Mouse (Mus musculus): ENCODE data around the gene Snx1. TPM values are rescaled to one million over a fixed set of nuclear protein-coding genes. Genes with fewer than 3 reads are reported as not detected.

The Snx1 gene
- polyA plus RNA-seq, 1 experiment from 2014 or later = 75.9 TPM

- H3K36me3 ChIP-seq (replicated peaks; ENCODE audit: control insufficient read depth, insufficient read depth) = peaks cover 71% of the 10 kb centered on the region
- H3K27me3 ChIP-seq (ENCODE audit: control insufficient read depth, insufficient read depth, low read length) = no peaks in the 10 kb centered on the region
- H3K4me2 ChIP-seq (replicated peaks) = no peak overlapping the region
- WGBS = 91% methylated on average over 7 of the region's 7 CpGs
- no peak for ATAC-seq (ENCODE audit: low FRiP score)
- H3K27ac ChIP-seq = no peak overlapping the region
- H3K4me3 ChIP-seq (replicated peaks; ENCODE audit: low read length) = no peak overlapping the region
- H3K9ac ChIP-seq = no peak overlapping the region
- H3K9me3 ChIP-seq (ENCODE audit: control insufficient read depth, low read length) = no peaks in the 10 kb centered on the region
- H3K4me1 ChIP-seq (replicated peaks; ENCODE audit: control insufficient read depth, insufficient read depth, low read length) = no peaks in the 10 kb centered on the region
- DNase-seq (ENCODE audit: low spot score) = no peak
Observed at GRCm38 (mm10) chr9:66138193-66138592, 11.8 kb upstream of the Snx1 start.

GRCm38 (mm10) chr9:66135967-66136366 lies 9.6 kb upstream of the Snx1 start:
- DNase-seq (ENCODE audit: low spot score) (no peak), ATAC-seq (ENCODE audit: low FRiP score) (no peak)
- no peak overlapping the region for H3K9ac ChIP-seq
- no peaks in the 10 kb centered on the region for H3K9me3 ChIP-seq (ENCODE audit: control insufficient read depth, low read length)
- WGBS = 55% methylated on average over 4 of the region's 4 CpGs
- no peak overlapping the region for H3K4me3 ChIP-seq (replicated peaks; ENCODE audit: low read length)
- H3K4me1 ChIP-seq (replicated peaks; ENCODE audit: control insufficient read depth, insufficient read depth, low read length) = no peaks in the 10 kb centered on the region
- H3K27ac ChIP-seq = no peak overlapping the region
- no peaks in the 10 kb centered on the region for H3K27me3 ChIP-seq (ENCODE audit: control insufficient read depth, insufficient read depth, low read length)
- peaks cover 83% of the 10 kb centered on the region for H3K36me3 ChIP-seq (replicated peaks; ENCODE audit: control insufficient read depth, insufficient read depth)
- no peak overlapping the region for H3K4me2 ChIP-seq (replicated peaks)

- peaks cover 8% of the 10 kb centered on the region; the same call in 1 of the 2 replicates for H3K4me1 ChIP-seq (replicated peaks; ENCODE audit: control insufficient read depth, insufficient read depth, low read length)
- no peak for DNase-seq (ENCODE audit: low spot score)
- H3K4me2 ChIP-seq (replicated peaks) = no peak overlapping the region
- WGBS = 95% methylated on average over 2 of the region's 2 CpGs
- H3K4me3 ChIP-seq (replicated peaks; ENCODE audit: low read length) = no peak overlapping the region
- no peak for ATAC-seq (ENCODE audit: low FRiP score)
- H3K9ac ChIP-seq = no peak overlapping the region
- no peak overlapping the region for H3K27ac ChIP-seq
- H3K27me3 ChIP-seq (ENCODE audit: control insufficient read depth, insufficient read depth, low read length) = no peaks in the 10 kb centered on the region
- H3K36me3 ChIP-seq (replicated peaks; ENCODE audit: control insufficient read depth, insufficient read depth) = peaks cover 42% of the 10 kb centered on the region
- no peaks in the 10 kb centered on the region for H3K9me3 ChIP-seq (ENCODE audit: control insufficient read depth, low read length)
Observed at GRCm38 (mm10) chr9:66131466-66131865, 5.1 kb upstream of the Snx1 start.

- 98% methylated on average over 4 of the region's 4 CpGs for WGBS
- Histone ChIP-seq H3K27me3 (ENCODE audit: control insufficient read depth, insufficient read depth, low read length) (no peaks in the 10 kb centered on the region), H3K9me3 (ENCODE audit: control insufficient read depth, low read length) (no peaks in the 10 kb centered on the region), H3K4me1 (replicated peaks; ENCODE audit: control insufficient read depth, insufficient read depth, low read length) (peaks cover 23% of the 10 kb centered on the region), H3K9ac (no peak overlapping the region), H3K36me3 (replicated peaks; ENCODE audit: control insufficient read depth, insufficient read depth) (peaks cover 9% of the 10 kb centered on the region), H3K4me3 (replicated peaks; ENCODE audit: low read length) (no peak overlapping the region), H3K4me2 (replicated peaks) (no peak overlapping the region), H3K27ac (no peak overlapping the region)
- DNase-seq (ENCODE audit: low spot score) = no peak
- ATAC-seq (ENCODE audit: low FRiP score) = no peak
Observed at GRCm38 (mm10) chr9:66127884-66128283, 1.5 kb upstream of the Snx1 start.

- Histone ChIP-seq H3K27ac (peak overlapping the region; percentile 75), H3K9me3 (ENCODE audit: control insufficient read depth, low read length) (no peaks in the 10 kb centered on the region), H3K4me2 (replicated peaks) (peak overlapping the region; percentile 69), H3K4me3 (replicated peaks; ENCODE audit: low read length) (peak overlapping the region; percentile 52), H3K36me3 (replicated peaks; ENCODE audit: control insufficient read depth, insufficient read depth) (0 out of 2 replicates have a peak, but pooled peaks cover 1% of the 10 kb centered on the region), H3K4me1 (replicated peaks; ENCODE audit: control insufficient read depth, insufficient read depth, low read length) (peaks cover 28% of the 10 kb centered on the region), H3K27me3 (ENCODE audit: control insufficient read depth, insufficient read depth, low read length) (no peaks in the 10 kb centered on the region), H3K9ac (peak overlapping the region; percentile 65)
- DNase-seq (ENCODE audit: low spot score) = no peak
- WGBS = 53% methylated on average over 6 of the region's 6 CpGs
- no peak for ATAC-seq (ENCODE audit: low FRiP score)
Observed at GRCm38 (mm10) chr9:66127193-66127546, 783 bp upstream of the Snx1 start.

- no peaks in the 10 kb centered on the region for H3K9me3 ChIP-seq (ENCODE audit: control insufficient read depth, low read length)
- H3K9ac ChIP-seq = no peak overlapping the region
- peaks cover 32% of the 10 kb centered on the region for H3K4me1 ChIP-seq (replicated peaks; ENCODE audit: control insufficient read depth, insufficient read depth, low read length)
- no peaks in the 10 kb centered on the region for H3K36me3 ChIP-seq (replicated peaks; ENCODE audit: control insufficient read depth, insufficient read depth)
- H3K4me3 ChIP-seq (replicated peaks; ENCODE audit: low read length) = peak overlapping the region; percentile 52
- peak overlapping the region; percentile 69 for H3K4me2 ChIP-seq (replicated peaks)
- peak overlapping the region; percentile 92 for H3K27ac ChIP-seq
- 65% methylated on average over 12 of the region's 12 CpGs for WGBS
- H3K27me3 ChIP-seq (ENCODE audit: control insufficient read depth, insufficient read depth, low read length) = no peaks in the 10 kb centered on the region
- ATAC-seq (ENCODE audit: low FRiP score) = no peak
- no peak for DNase-seq (ENCODE audit: low spot score)
Observed at GRCm38 (mm10) chr9:66125543-66126455, 588 bp downstream of the Snx1 start.

GRCm38 (mm10) chr9:66124681-66125542 lies 1.5 kb downstream of the Snx1 start:
- Histone ChIP-seq H3K27ac (peak overlapping the region; percentile 92), H3K4me2 (replicated peaks) (peak overlapping the region; percentile 86), H3K9ac (peak overlapping the region; percentile 89), H3K27me3 (ENCODE audit: control insufficient read depth, insufficient read depth, low read length) (no peaks in the 10 kb centered on the region), H3K4me1 (replicated peaks; ENCODE audit: control insufficient read depth, insufficient read depth, low read length) (peaks cover 41% of the 10 kb centered on the region), H3K9me3 (ENCODE audit: control insufficient read depth, low read length) (no peaks in the 10 kb centered on the region), H3K36me3 (replicated peaks; ENCODE audit: control insufficient read depth, insufficient read depth) (no peaks in the 10 kb centered on the region), H3K4me3 (replicated peaks; ENCODE audit: low read length) (peak overlapping the region; percentile 87)
- ATAC-seq (ENCODE audit: low FRiP score) = peak; percentile 98
- WGBS = 11% methylated on average over 33 of the region's 33 CpGs
- peak; percentile 97 for DNase-seq (ENCODE audit: low spot score)

GRCm38 (mm10) chr9:66124111-66124531 lies 2.3 kb downstream of the Snx1 start:
- H3K27me3 ChIP-seq (ENCODE audit: control insufficient read depth, insufficient read depth, low read length) = no peaks in the 10 kb centered on the region
- peak overlapping the region; percentile 92 for H3K27ac ChIP-seq
- peak overlapping the region; percentile 87 for H3K4me3 ChIP-seq (replicated peaks; ENCODE audit: low read length)
- H3K4me1 ChIP-seq (replicated peaks; ENCODE audit: control insufficient read depth, insufficient read depth, low read length) = peaks cover 46% of the 10 kb centered on the region
- peak; percentile 22 for ATAC-seq (ENCODE audit: low FRiP score)
- DNase-seq (ENCODE audit: low spot score) = no peak
- peak overlapping the region; percentile 89 for H3K9ac ChIP-seq
- H3K36me3 ChIP-seq (replicated peaks; ENCODE audit: control insufficient read depth, insufficient read depth) = no peaks in the 10 kb centered on the region
- WGBS = under 1% methylated on average over 12 of the region's 12 CpGs
- peak overlapping the region; percentile 86 for H3K4me2 ChIP-seq (replicated peaks)
- H3K9me3 ChIP-seq (ENCODE audit: control insufficient read depth, low read length) = no peaks in the 10 kb centered on the region

GRCm38 (mm10) chr9:66123648-66124047 lies 2.7 kb downstream of the Snx1 start:
- DNase-seq (ENCODE audit: low spot score) (no peak), ATAC-seq (ENCODE audit: low FRiP score) (no peak)
- no peaks in the 10 kb centered on the region for H3K36me3 ChIP-seq (replicated peaks; ENCODE audit: control insufficient read depth, insufficient read depth)
- H3K4me1 ChIP-seq (replicated peaks; ENCODE audit: control insufficient read depth, insufficient read depth, low read length) = peaks cover 46% of the 10 kb centered on the region
- 14% methylated on average over 5 of the region's 5 CpGs for WGBS
- H3K4me2 ChIP-seq (replicated peaks) = peak overlapping the region; percentile 86
- peak overlapping the region; percentile 89 for H3K9ac ChIP-seq
- no peaks in the 10 kb centered on the region for H3K9me3 ChIP-seq (ENCODE audit: control insufficient read depth, low read length)
- H3K4me3 ChIP-seq (replicated peaks; ENCODE audit: low read length) = peak overlapping the region; percentile 87
- peak overlapping the region; percentile 92; the same call in 1 of the 2 replicates for H3K27ac ChIP-seq
- no peaks in the 10 kb centered on the region for H3K27me3 ChIP-seq (ENCODE audit: control insufficient read depth, insufficient read depth, low read length)
